ENCODE assay signal across 8 mouse cellular contexts in genomic region chr7:112954351-112955102, GRCm38 (mm10). TPM values are rescaled to one million over a fixed set of nuclear protein-coding genes. Genes with fewer than 3 reads are reported as not detected.
A peak's percentile ranks its signal among the peaks of the same experiment; 100 is the strongest.
DNase-seq lines count a peak whose midpoint lies in the region; ATAC-seq and TF ChIP-seq lines count a peak whose summit lies in the region.

No protein-coding gene starts in this region.

- peak overlapping the region; percentile 29 for H3K4me3 ChIP-seq in embryonic fibroblast, embryonic 13.5 days (ENCODE audit: insufficient read depth, low read length)
- peak overlapping the region; percentile 48 for H3K4me3 ChIP-seq in hindbrain, embryonic 13.5 days
- H3K4me3 ChIP-seq in liver, embryonic 14.5 days (ENCODE audit: insufficient read depth in 1 of 2, low read depth in 2 of 2, low read length in 2 of 2) = peak overlapping the region in 1 of 2 experiments; percentile 30; a peak in 2 of 4 replicates
- H3K4me3 ChIP-seq in neural tube, embryonic 15.5 days (replicated peaks) = peak overlapping the region; percentile 47

- H3K4me2 ChIP-seq in hindbrain, embryonic 13.5 days = peak overlapping the region; percentile 86
- H3K4me2 ChIP-seq in liver, embryonic 14.5 days (ENCODE audit: low read depth) = peak overlapping the region; percentile 48
- peak overlapping the region; percentile 74 for H3K4me2 ChIP-seq in neural tube, embryonic 15.5 days

- no peak for TF ChIP-seq EP300 in liver, embryonic 14.5 days (IDR thresholded peaks at IDR 0.05; ENCODE audit: low read depth)

- H3K9ac ChIP-seq in hindbrain, embryonic 13.5 days = peak overlapping the region; percentile 72
- no peak overlapping the region for H3K9ac ChIP-seq in liver, embryonic 14.5 days (replicated peaks)
- H3K9ac ChIP-seq in neural tube, embryonic 15.5 days (replicated peaks) = peak overlapping the region; percentile 42

- no peak for TF ChIP-seq POLR2A in embryonic fibroblast, embryonic 13.5 days (IDR thresholded peaks at IDR 0.05; ENCODE audit: low read depth, low read length)

- DNase-seq in kidney, adult 18-20 months = peak; percentile 47
- DNase-seq in kidney, adult 11 months = no peak
- peak; percentile 17 for DNase-seq in adrenal gland, adult 8-10 months
- no peak for DNase-seq in liver, embryonic 14.5 days (ENCODE audit: low read depth in 3 of 3, low spot score in 3 of 3)
- DNase-seq in spleen, adult 18-20 months = no peak

- peaks cover 59% of the 10 kb centered on the region for H3K27me3 ChIP-seq in hindbrain, embryonic 13.5 days
- H3K27me3 ChIP-seq in liver, embryonic 14.5 days (ENCODE audit: control insufficient read depth, insufficient read depth, low read length) = peaks cover 33% of the 10 kb centered on the region
- peaks cover 53% of the 10 kb centered on the region for H3K27me3 ChIP-seq in neural tube, embryonic 15.5 days (replicated peaks)

- peak; percentile 55 for ATAC-seq in hindbrain, embryonic 13.5 days (ENCODE audit: low FRiP score)
- ATAC-seq in liver, embryonic 14.5 days (ENCODE audit: insufficient read depth) = no peak
- ATAC-seq in neural tube, embryonic 15.5 days (ENCODE audit: low FRiP score) = peak; percentile 66

- H3K36me3 ChIP-seq in hindbrain, embryonic 13.5 days = no peaks in the 10 kb centered on the region
- no peaks in the 10 kb centered on the region for H3K36me3 ChIP-seq in liver, embryonic 14.5 days (replicated peaks; ENCODE audit: control insufficient read depth, insufficient read depth, low read depth)
- no peaks in the 10 kb centered on the region for H3K36me3 ChIP-seq in neural tube, embryonic 15.5 days

- WGBS in hindbrain, embryonic 13.5 days = 1% methylated on average over 80 of the region's 82 CpGs
- WGBS in liver, embryonic 14.5 days (ENCODE audit: insufficient replicate concordance) = 1% methylated on average over 82 of the region's 82 CpGs
- WGBS in neural tube, embryonic 15.5 days = under 1% methylated on average over 82 of the region's 82 CpGs

- no peak overlapping the region for H3K27ac ChIP-seq in embryonic fibroblast, embryonic 13.5 days (ENCODE audit: insufficient read depth, low read length)
- H3K27ac ChIP-seq in hindbrain, embryonic 13.5 days = no peak overlapping the region
- H3K27ac ChIP-seq in liver, embryonic 14.5 days = no peak overlapping the region
- 0 out of 2 replicates have a peak overlapping the region, but pooled peaks have one; percentile 6 for H3K27ac ChIP-seq in neural tube, embryonic 15.5 days (replicated peaks)

- 0 out of 2 replicates have a peak, but pooled peaks cover 3% of the 10 kb centered on the region for H3K4me1 ChIP-seq in embryonic fibroblast, embryonic 13.5 days (ENCODE audit: control insufficient read depth, insufficient read depth, low read length)
- peaks cover 28% of the 10 kb centered on the region for H3K4me1 ChIP-seq in hindbrain, embryonic 13.5 days (replicated peaks)
- H3K4me1 ChIP-seq in liver, embryonic 14.5 days (replicated peaks; ENCODE audit: control insufficient read depth in 2 of 2, insufficient read depth in 2 of 2, low read length in 1 of 2) = no peaks in the 10 kb centered on the region
- H3K4me1 ChIP-seq in neural tube, embryonic 15.5 days = peaks cover 22% of the 10 kb centered on the region

- no peak for TF ChIP-seq CTCF in embryonic fibroblast, embryonic 13.5 days (IDR thresholded peaks at IDR 0.05; ENCODE audit: borderline replicate concordance, insufficient read depth, low read length)
- no peak for TF ChIP-seq CTCF in liver, embryonic 14.5 days (IDR thresholded peaks at IDR 0.05; ENCODE audit: low read depth)

- no peaks in the 10 kb centered on the region for H3K9me3 ChIP-seq in hindbrain, embryonic 13.5 days
- H3K9me3 ChIP-seq in liver, embryonic 14.5 days (ENCODE audit: control insufficient read depth, low read length) = no peaks in the 10 kb centered on the region
- H3K9me3 ChIP-seq in neural tube, embryonic 15.5 days (replicated peaks) = no peaks in the 10 kb centered on the region

RNA-seq across cellular contexts. Expression of gene Rassf10, which starts 0.8 kb away (rescaled TPM):
- 10 to 100 TPM in 1 of 4 experiments, 1 to 10 TPM in 3; 1.8 to 14.3 (median 4.2) TPM for total RNA-seq in adrenal gland, adult 8-10 months (2022)
- 0.30 TPM in 1 of 2 replicates, not detected in the other for polyA plus RNA-seq in embryonic fibroblast, embryonic 13.5 days (2011; ENCODE audit: insufficient read length, low read depth, missing spikeins)
- polyA plus RNA-seq in hindbrain, embryonic 13.5 days (2015; fragmentation: Nextera tagmentation; extraction: Ambion mirVana) = 3.0 and 3.1 TPM in 2 replicates
- polyA plus RNA-seq in liver, embryonic 14.5 days (2012; rRNA removed) = 0.01 TPM in 2 replicates
- polyA plus RNA-seq in liver, embryonic 14.5 days (2014; fragmentation: Nextera tagmentation; extraction: Ambion mirVana) = 0.04 TPM in 1 of 2 replicates, not detected in the other
- polyA plus RNA-seq in neural tube, embryonic 15.5 days (2015; fragmentation: Nextera tagmentation; extraction: Ambion mirVana) = 3.1 and 3.6 TPM in 2 replicates

Comparison
In these comparisons a context has a peak if more than half of its experiments do, and no peak if none do; other contexts are left out.
1. DNase-seq: peak in kidney, adult 18-20 months (single experiment) and adrenal gland, adult 8-10 months (single experiment); none in kidney, adult 11 months (single experiment), liver, embryonic 14.5 days (0 of 3) and spleen, adult 18-20 months (0 of 2).
2. Peak in every context shown above with its lines, with median percentiles within 50 percentile points of each other: H3K4me2 ChIP-seq.